Mouse (Mus musculus) T-helper 1 cell (primary cell): ENCODE results near the gene Ahcy.
"Not testable (repeated sequence)": the region's sequence is repeated elsewhere in the genome, so short reads cannot be mapped to it uniquely, and the experiment has no call there.

Experiments
- in situ Hi-C: fragments of 300-600 bp; cut with MboI, MseI; formaldehyde crosslinking; loops from one replicate; pipeline ENCODE4 v1.15.1; 2025; ENCODE audit warnings: high pct_unique_total_duplicates

Gene Ahcy

DNA sequence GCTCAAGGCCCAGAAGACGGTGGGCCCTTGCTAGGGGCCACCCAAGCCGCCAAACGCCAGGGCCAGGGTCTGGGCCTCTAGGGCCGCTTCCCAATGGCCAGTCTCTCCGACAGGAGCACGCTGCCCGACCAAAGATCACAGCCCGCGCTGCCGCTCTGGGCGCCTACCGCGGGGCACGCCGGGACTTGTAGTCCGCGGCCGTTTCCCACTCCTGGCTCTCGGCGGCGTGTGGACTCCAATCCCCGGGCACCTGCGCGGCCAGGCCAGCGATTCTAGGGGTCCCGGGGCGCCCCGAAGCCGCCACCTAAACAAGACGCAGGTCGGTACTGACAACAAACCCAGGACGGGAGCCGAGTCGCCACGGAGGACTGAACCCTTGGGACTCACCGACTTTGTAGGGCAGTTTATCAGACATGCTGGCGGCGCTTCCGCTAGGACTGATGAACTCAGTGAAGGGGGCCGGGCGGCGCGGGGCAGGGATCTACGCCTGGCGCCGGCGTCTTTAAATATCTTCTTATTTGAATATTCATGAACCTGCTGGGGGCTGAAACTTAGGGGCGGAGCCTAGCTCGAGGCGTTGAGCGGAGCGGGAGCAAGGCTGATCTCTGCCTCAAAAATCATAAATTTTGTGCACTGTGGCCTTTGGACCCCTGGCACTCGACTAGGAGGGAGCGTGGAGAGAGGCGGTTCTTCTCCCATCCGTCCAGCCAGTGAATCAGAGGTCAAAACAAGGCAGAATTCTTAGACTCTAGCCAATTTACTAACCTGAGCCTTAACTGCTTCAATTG is at the start of gene Ahcy:
Gene Ahcy (minus strand): TSS at position 520 of the 788 bp plus-strand sequence.
- in situ Hi-C loops = no loop called here

GRCm38 (mm10) chr2:155115216-155115830 is 41.0 kb upstream of the Ahcy start:
- in situ Hi-C loops = loop anchor here (10.0 kb wide), 1 partner anchor 751 kb away; no protein-coding TSS in a partner anchor

- in situ Hi-C loops = not testable (repeated sequence)
Observed at GRCm38 (mm10) chr2:155107276-155107675, 33.0 kb upstream of the Ahcy start.

- in situ Hi-C loops = no loop called here
Observed at GRCm38 (mm10) chr2:155103607-155104006, 29.3 kb upstream of the Ahcy start.

DNA sequence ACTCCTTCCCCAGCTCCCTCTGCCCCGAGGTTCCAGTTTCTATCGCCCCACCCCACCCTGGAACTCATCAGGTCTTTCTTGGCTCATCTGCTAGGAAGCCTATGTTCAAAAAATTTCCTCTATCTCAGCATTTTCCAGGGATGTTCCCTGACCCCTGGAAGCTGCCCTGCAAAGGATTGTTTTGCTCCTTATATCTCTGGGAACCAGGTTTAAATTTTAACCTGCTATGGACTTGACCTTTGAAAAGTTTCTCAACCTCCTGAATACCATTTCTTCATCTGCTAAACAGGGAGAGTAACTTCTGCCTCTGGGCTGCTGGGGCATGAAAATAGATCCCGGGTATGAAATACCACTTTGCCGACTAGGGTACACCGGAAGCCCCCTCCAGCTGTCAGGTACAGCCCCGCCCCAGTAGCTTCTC is 27.5 kb upstream of the Ahcy start:
- in situ Hi-C loops = no loop called here

DNA sequence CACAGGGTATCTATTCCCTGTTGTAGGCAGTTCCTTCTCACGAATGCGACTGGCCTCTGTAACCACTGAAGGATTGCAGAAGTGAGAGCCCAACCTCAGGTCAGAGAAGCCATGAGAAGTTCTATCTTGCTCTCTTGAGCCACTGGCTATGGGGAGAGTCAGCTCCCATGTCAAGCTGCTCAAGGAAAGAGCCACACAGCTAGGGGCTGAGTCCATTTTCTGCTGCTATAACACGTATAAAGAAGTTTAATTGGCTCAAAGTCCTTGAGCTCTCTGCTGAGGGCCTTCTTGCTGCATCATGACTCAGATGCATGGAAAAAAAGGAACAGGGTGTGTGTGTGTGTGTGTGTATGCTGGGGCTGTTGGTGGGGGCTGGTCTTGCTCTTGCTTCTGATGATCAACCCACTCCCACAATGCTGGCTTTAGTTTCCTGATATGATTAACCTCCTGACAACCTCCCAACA is 26.5 kb upstream of the Ahcy start:
- in situ Hi-C loops = no loop called here

GRCm38 (mm10) chr2:155099994-155100795 is 25.9 kb upstream of the Ahcy start:
- in situ Hi-C loops = no loop called here

DNA sequence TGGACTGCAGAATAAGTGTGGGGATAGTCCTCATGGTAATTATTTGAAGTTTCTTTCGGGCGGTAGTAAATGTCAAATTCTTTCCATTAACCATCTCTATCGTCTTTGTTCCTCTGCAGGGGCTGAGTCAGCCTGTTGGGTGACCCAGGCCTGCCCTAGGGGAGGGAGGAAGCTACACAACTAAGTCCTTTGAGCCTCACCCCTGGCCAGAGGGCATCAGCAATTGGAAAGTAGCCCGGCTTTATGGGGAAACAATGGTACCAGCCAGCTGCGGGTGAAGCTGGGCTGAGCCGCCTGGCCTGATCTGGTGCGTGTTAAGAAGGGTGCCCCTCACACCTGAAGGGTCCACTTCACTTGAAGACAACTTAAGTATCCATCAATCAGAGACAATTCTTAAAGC is 25.1 kb upstream of the Ahcy start:
- in situ Hi-C loops = no loop called here

DNA sequence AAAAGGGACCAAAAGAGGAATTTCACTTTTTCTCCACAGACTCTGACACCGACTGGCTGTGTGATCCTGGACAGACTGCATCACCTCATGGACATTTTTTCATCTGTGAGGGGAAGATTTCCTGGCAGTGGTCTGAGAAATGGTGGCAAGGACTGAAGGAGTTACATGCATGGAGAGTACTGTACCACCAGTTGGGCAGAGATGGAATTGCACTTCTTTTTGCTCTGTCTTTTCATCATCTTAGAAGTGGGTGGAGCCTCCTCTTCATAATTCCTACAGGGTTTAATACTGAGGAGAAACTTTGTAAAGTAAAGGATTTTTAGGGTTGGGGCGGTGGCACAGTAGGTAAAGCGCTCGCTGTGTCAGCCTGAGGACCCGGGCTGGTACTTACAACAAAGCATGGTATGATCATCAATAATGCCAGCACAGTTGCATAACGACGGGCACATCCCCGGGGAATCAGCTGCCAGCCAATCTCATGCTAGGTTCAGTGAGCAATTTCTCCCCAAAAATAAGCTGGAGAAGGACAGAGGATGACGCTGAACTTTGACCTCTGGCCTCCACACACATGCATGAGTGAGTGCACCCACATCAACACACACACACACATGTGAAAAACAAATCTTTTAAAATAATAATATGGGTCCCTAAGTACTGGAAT is 24.6 kb upstream of the Ahcy start:
- in situ Hi-C loops = no loop called here

GRCm38 (mm10) chr2:155093418-155093817 is 19.1 kb upstream of the Ahcy start:
- in situ Hi-C loops = no loop called here

- in situ Hi-C loops = no loop called here
Observed at GRCm38 (mm10) chr2:155091743-155092075, 17.4 kb upstream of the Ahcy start.

- in situ Hi-C loops = no loop called here
Observed at GRCm38 (mm10) chr2:155090909-155091742, 16.8 kb upstream of the Ahcy start.

DNA sequence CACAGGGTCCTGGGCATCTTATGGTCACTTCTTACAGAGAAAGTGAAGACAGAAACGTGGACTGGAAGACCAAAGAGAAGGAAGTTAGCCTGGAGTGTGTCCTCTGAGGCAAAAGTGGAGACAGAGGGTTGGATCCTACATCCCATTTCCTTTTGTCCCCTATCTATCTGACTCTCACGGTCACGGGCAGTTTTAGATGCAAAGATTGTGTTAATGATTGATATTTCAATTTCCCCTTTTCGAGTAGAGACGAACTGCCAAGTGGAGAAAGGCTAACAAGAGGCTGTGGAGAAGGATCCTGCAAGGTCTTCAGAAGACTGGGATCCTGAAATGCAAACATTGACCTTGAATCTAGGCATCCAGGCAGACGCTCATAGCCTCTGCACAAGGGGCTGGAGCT is 14.0 kb upstream of the Ahcy start:
- in situ Hi-C loops = no loop called here

DNA sequence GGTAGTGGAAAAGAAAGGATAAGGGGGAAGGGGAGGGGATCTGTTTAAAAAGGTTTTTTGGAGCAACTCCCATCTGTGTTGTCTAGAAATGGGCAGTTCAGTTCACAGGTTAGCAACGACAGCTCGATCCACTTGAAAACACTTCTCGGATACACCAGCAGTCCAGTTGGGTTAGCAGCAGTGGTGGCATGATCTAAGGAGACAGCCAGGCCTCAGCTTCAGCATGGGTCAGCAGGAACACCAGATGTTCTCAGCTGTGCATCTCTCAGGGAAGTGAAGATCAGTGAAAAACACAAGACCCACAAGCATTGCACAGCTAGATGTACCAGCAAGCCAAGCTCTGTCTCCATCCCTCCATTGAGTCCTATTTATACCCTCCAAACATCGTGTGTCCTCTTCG is 12.0 kb upstream of the Ahcy start:
- in situ Hi-C loops = no loop called here

DNA sequence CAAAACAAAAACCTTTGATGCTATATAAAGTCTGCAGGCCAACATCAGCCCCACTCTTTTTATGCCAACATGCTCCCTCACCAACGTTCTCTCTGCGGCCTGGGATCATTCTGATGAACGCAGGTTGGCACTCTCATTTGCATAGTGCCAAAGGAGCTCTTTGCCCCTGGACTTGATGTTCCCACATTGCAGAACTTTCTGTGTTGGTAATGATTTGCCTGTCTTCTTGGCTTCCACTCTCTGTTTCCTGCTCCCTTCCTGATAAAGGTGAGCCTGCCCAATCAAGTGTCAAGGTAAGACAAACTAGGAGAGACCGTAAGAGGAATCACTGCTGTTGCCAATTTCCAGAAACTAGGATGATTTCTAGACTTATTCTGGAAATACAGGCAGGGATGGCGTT is 10.2 kb upstream of the Ahcy start:
- in situ Hi-C loops = loop anchor here (5.0 kb wide), 1 partner anchor 68 kb away; no protein-coding TSS in a partner anchor

DNA sequence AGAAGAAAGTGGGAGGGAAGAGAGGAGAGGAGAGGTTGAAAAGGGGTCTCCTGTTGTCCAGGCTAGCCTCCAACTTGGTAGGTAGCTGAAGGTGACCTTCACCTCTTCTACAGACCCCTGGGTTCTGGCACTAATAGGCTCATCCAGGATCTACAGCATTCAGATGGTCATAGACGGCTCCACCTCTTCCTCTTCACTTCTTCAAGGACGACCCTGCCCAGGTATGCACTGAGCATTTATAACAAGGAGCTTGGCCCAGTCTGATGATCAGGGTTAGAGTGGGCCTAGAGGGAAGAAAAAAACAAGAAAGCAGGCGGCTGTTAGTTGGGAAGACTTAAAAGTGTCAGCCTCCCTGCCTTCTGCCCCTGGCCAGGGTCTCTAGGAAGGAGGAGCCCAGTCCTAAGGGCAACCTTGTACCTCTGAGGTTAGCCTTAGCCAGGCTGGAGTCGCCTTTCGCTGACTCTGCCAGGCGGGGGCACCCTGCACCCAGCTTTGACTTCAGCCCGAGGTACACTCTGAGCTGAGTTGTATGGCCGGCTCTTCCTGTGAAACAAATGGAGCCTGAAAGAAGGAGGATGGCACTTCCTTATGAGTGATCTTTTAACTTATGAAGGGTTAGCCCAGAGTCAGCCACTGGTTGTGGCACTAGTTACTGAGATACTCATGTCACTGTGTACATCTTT is 8.0 kb upstream of the Ahcy start:
- in situ Hi-C loops = loop anchor here (5.0 kb wide), 1 partner anchor 70 kb away; no protein-coding TSS in a partner anchor

- in situ Hi-C loops = loop anchor here (5.0 kb wide), 1 partner anchor 71 kb away; no protein-coding TSS in a partner anchor
Observed at GRCm38 (mm10) chr2:155081056-155081455, 6.8 kb upstream of the Ahcy start.

DNA sequence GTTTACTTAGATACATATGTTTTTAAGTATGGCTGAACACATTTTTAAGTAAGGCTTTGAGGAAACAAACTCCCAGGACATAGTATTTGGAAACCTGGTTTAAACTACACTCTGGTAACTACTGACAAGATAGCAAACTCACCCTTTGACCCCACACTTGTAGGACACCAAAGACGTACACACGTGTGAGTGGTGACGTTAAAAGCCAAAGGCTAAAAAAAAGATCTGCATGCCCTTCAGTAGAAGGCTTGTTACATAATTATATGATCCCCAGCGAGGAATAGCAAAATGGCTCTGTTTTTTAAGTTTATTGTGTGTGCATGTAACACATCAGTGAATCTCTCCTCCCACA is 5.9 kb upstream of the Ahcy start:
- in situ Hi-C loops = loop anchor here (5.0 kb wide), 1 partner anchor 72 kb away; no protein-coding TSS in a partner anchor

DNA sequence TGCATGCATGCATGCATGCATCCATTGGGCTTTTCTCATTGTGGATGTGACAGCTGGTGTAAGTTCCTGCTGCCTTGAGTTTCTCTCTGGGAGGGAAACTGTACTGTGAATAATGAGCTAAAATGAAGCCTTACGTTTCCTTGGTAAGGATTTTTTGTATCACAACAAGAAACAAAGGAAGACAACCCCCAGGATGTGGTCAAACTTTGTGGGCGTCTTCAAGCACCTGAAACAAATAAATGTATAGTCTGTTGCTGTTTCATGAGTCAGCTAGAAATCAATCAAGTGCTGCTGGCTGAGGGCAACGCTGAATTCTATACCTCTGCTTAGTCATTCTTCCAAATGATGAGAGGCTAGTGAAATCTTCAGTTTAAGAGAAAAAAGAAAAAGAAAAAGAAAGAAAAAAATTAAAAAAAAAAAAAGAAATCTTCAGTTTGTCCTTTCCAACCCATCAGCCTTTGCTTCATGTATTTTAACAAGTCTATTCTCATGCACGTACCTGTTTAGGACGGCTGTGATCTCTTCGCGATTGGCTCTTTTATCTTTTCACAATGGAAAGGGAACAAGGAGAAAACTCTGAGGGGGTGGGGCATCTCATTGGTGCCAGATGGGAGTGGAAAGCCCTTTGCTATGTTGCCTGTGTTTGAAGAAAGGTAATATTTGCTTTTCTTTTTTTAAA is 5.3 kb upstream of the Ahcy start:
- in situ Hi-C loops = loop anchor here (5.0 kb wide), 1 partner anchor 73 kb away; no protein-coding TSS in a partner anchor

DNA sequence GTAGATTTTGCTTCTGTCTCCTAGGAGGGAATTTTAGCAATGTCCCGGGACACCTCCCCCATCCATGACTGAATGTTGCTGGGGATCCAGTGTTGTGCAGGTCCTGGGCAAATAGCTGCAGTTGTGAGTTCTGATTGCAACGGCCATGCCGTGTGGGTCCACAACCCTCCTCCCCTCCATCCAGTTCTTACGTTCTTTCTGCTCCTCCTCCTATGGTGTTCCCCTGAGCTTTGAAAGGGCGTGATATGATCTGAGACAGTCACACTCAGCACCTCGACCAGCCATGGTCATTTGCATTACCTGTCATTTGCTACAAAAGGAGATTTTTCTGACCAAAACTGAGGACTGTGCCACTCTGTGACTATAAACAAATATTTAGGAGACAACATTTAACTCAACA is 1.4 kb upstream of the Ahcy start:
- in situ Hi-C loops = no loop called here
